ENCODE assay signal across 23 mouse cellular contexts in the genomic region with DNA sequence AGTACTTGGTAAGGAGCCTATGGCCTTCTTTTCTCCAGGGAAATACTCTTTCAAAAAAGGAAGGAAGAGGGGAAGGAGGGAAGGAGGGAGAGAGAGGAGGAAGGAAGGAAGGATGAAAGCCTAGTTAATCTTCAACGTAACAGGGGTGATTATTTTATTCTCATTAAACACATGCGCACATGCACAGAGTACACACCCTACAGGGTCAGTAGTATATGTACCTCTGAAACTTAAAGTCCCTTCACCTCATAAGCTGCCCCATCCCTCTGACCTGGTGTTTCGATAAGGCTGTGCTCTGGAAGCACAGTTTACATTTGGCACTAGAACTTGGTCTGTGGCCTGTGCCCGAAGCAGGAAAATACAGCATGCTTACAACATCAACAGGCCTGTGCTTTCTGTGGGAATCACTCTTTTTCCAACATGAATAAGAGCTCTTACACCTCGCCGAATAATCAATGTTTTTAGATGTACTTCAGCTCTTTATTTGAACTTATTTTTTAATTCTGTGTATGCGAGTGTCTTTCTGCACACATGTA. TPM values are rescaled to one million over a fixed set of nuclear protein-coding genes. Genes with fewer than 3 reads are reported as not detected.
"Had no signal": no experiment of that assay in that cellular context is flagged by ENCODE, and none has a peak within 500 bp of the region (broad histone marks: within the 10 kb centered on the region; RNA-seq: fewer than 3 reads in every experiment).

No protein-coding gene starts in this region.

- H3K9me3 ChIP-seq: limb, embryonic 12.5 days; limb, embryonic 15.5 days; liver, embryonic 13.5 days; midbrain, embryonic 13.5 days; stomach, embryonic 15.5 days had no signal

- H3K4me2 ChIP-seq: limb, embryonic 12.5 days; limb, embryonic 15.5 days; liver, embryonic 13.5 days; midbrain, embryonic 13.5 days; stomach, embryonic 15.5 days had no signal

- H3K4me3 ChIP-seq: limb, embryonic 12.5 days; limb, embryonic 15.5 days; liver, embryonic 13.5 days; midbrain, embryonic 13.5 days; myocyte; stomach, embryonic 15.5 days had no signal

- H3K4me1 ChIP-seq: liver, embryonic 13.5 days; stomach, embryonic 15.5 days had no signal

- H3K27me3 ChIP-seq: limb, embryonic 12.5 days; limb, embryonic 15.5 days; liver, embryonic 13.5 days; midbrain, embryonic 13.5 days; stomach, embryonic 15.5 days had no signal

- H3K27ac ChIP-seq: kidney, postnatal 0 days; limb, embryonic 12.5 days; limb, embryonic 15.5 days; liver, embryonic 13.5 days; stomach, embryonic 15.5 days had no signal

- ATAC-seq: inflammation-experienced regulatory T-cells, adult 6 months; midbrain, embryonic 13.5 days; midbrain, embryonic 16.5 days had no signal

- H3K36me3 ChIP-seq: limb, embryonic 15.5 days; liver, embryonic 13.5 days; stomach, embryonic 15.5 days had no signal

- DNase-seq: kidney, adult 2 months; kidney, postnatal 25 days; left cerebral cortex, postnatal 4 days; liver, embryonic 13.5 days; lung, adult 2 months; lung, postnatal 14 days; lung, postnatal 4 days; thymus, adult 2 months; thymus, postnatal 14 days; thymus, postnatal 4 days had no signal

- H3K9ac ChIP-seq: limb, embryonic 12.5 days; limb, embryonic 15.5 days; liver, embryonic 13.5 days; midbrain, embryonic 13.5 days; stomach, embryonic 15.5 days had no signal

RNA-seq across cellular contexts. Expression of gene Gm6525, which starts 37.5 kb away (rescaled TPM):
- total RNA-seq: layer of hippocampus, adult 8-10 months; layer of hippocampus, postnatal 14 days; left cerebral cortex, adult 8-10 months; left cerebral cortex, postnatal 4 days; monocyte, adult 5-6 weeks had no signal
- polyA plus RNA-seq: kidney, adult 2 months; large intestine, adult 2 months; liver, embryonic 13.5 days; lung, adult 2 months; thymus, adult 2 months had no signal
